Mouse (Mus musculus) small intestine, adult 2 months (tissue): ENCODE results near the gene Abcc4.

Source experiments
- CTCF ChIP-seq: fragments of 200-500 bp; IDR thresholded peaks from 2 replicates; pipeline ENCODE4 v1.5.1; 2012; ENCODE audit warnings: low read depth, mild to moderate bottlenecking, control low read depth, inconsistent platforms, low read length, moderate library complexity, mixed read lengths; ENCODE audit not compliant: insufficient replicate concordance, insufficient read length; ENCODE audit errors: extremely low read depth
- POLR2A ChIP-seq: fragments of 200-500 bp; IDR thresholded peaks from 2 replicates; pipeline ENCODE4 v1.6.1; 2012; ENCODE audit warnings: low read depth, mild to moderate bottlenecking, control low read depth, inconsistent platforms, low read length, moderate library complexity

GRCm38 (mm10) chr14:118685572-118685971 lies 20.4 kb downstream of the Abcc4 start:
- TF ChIP-seq CTCF = no peak
- TF ChIP-seq POLR2A = no peak
